Mouse (Mus musculus) midbrain, embryonic 13.5 days (tissue): ENCODE data around the gene Slc16a10. TPM values are rescaled to one million over a fixed set of nuclear protein-coding genes. Genes with fewer than 3 reads are reported as not detected.

Experiments used
- ATAC-seq: fragments of 200-750 bp; cut with Nextera tagmentation; 2 replicates; pipeline ENCODE4 v1.8.0; 2017; ENCODE audit warnings: mild to moderate bottlenecking, moderate TSS enrichment, moderate library complexity
- H3K27ac ChIP-seq: fragments of 300-500 bp; sonication (generic); 2 replicates; pipeline ENCODE4 v1.5.1; 2015; ENCODE audit warnings: inconsistent platforms, mild to moderate bottlenecking, moderate library complexity
- H3K27me3 ChIP-seq: fragments of 300-500 bp; sonication (generic); 2 replicates; pipeline ENCODE4 v1.6.1; 2015; ENCODE audit warnings: mild to moderate bottlenecking, inconsistent platforms
- H3K36me3 ChIP-seq: fragments of 300-500 bp; sonication (generic); 2 replicates; pipeline ENCODE4 v1.6.1; 2015; ENCODE audit warnings: mild to moderate bottlenecking, inconsistent platforms
- H3K4me1 ChIP-seq: fragments of 300-500 bp; sonication (generic); replicated peaks from 2 replicates; pipeline ENCODE4 v1.6.1; 2015; ENCODE audit warnings: inconsistent platforms
- H3K4me2 ChIP-seq: fragments of 300-500 bp; sonication (generic); replicated peaks from 2 replicates; pipeline ENCODE4 v1.6.1; 2015; ENCODE audit warnings: moderate library complexity, mild to moderate bottlenecking, inconsistent platforms
- H3K4me3 ChIP-seq: fragments of 300-500 bp; sonication (generic); replicated peaks from 2 replicates; pipeline ENCODE4 v1.5.1; 2015; ENCODE audit warnings: mild to moderate bottlenecking, inconsistent platforms
- H3K9ac ChIP-seq: fragments of 300-500 bp; sonication (generic); replicated peaks from 2 replicates; pipeline ENCODE4 v1.6.1; 2015; ENCODE audit warnings: mild to moderate bottlenecking, inconsistent platforms
- H3K9me3 ChIP-seq: fragments of 300-500 bp; sonication (generic); 2 replicates; pipeline ENCODE4 v1.6.1; 2016; ENCODE audit warnings: mild to moderate bottlenecking, inconsistent platforms
- WGBS: fragments of 180-500 bp; shearing (Covaris S2); methylation state at CpG from one replicate; pipeline ENCODE4 v1.1.7; 2015; 5-methylcytosine and 5-hydroxymethylcytosine counted together
- polyA plus RNA-seq: library from polyadenylated mRNA; unstranded; fragments of >200 nt; fragmentation: Nextera tagmentation; extraction: Ambion mirVana; gene quantifications from 2 replicates; pipeline ENCODE4 v1.2.1, GENCODE M21; 2015

The Slc16a10 gene
- 2.2 and 2.7 TPM in 2 replicates for polyA plus RNA-seq

DNA sequence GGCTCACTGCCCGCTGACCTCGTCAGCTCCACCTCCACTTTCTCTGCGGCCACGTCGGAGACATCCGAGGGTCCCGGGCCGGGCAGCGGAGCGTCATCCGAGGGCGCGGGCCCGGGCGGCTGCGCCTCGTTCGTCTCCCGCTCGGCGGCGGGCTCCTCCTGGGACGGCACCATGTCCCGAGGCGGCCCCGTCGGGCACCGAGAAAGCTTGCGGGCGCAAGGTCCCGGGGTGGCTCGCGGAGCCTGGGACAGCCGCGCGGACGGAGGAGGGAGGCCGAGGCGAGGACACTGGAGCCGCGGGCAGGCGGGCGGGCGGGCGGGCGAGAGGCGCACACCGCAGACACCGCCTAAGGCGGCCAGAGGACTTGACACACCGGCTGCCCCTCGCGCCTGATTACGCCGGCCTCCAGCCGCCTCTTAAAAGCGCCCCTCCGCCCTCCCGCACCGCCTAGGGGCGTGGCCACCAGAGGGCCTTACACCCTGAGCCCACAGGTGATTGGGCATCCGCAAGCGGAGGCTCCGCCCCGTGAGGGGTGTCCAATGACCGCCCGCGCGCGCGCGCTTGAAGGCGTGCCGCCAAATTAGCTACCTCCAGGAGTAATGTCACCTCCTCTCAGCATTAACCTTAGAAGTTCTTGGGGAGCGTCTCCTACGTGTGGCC, at the start of gene Slc16a10:
Gene Slc16a10, minus strand, starts transcription at position 395 of the 660 bp plus-strand sequence.
- H3K27me3 ChIP-seq, result peaks cover 12% of the 10 kb centered on the region; the same call in 1 of the 2 replicates
- H3K4me2 ChIP-seq, result peak within 1 kb of the TSS; percentile 76
- no peaks in the 10 kb centered on the region for H3K9me3 ChIP-seq
- peaks cover 8% of the 10 kb centered on the region for H3K4me1 ChIP-seq
- ATAC-seq, result peak; percentile 99
- H3K36me3 ChIP-seq, result no peaks in the 10 kb centered on the region
- peak within 1 kb of the TSS; percentile 71 for H3K9ac ChIP-seq
- H3K4me3 ChIP-seq, result peak within 1 kb of the TSS; percentile 64
- no peak within 1 kb of the TSS for H3K27ac ChIP-seq
- under 1% methylated on average over 61 of the region's 76 CpGs for WGBS

DNA sequence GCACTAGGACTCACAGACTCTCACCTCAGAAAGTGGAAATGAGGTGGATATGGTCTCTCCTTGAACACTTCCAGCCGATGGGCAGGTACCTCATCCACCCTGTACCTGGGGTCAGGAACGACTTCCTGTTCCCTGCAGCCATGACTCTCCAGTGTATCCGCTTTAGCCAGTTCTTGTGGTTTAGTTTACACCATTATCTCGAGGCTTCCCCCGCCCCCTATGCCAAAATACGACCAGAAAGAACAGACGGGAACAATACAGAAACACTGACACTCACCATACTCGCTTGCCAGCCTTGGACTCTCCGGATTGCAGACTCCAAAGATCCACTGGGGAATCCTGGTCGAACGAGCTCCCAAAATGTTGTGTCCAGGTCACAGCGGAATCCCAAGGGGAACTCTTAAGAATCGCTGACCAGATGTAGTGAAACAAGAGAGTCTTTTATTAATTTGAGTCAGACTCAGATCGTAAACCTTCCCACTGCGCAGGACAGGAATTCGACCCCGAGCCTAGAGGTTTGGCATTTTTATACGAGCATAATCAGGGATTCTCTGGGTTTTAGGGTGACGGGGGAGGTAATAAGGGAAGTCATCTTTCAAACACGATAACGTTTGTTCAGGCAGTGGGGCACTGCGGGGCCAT, 49.4 kb upstream of the Slc16a10 start:
- no peak for ATAC-seq
- H3K36me3 ChIP-seq, result no peaks in the 10 kb centered on the region
- H3K4me3 ChIP-seq, result no peak overlapping the region
- 71% methylated on average over 22 of the region's 22 CpGs for WGBS
- no peaks in the 10 kb centered on the region for H3K27me3 ChIP-seq
- H3K4me1 ChIP-seq, result no peaks in the 10 kb centered on the region
- no peak overlapping the region for H3K4me2 ChIP-seq
- no peak overlapping the region for H3K27ac ChIP-seq
- H3K9ac ChIP-seq, result no peak overlapping the region
- H3K9me3 ChIP-seq, result no peaks in the 10 kb centered on the region

DNA sequence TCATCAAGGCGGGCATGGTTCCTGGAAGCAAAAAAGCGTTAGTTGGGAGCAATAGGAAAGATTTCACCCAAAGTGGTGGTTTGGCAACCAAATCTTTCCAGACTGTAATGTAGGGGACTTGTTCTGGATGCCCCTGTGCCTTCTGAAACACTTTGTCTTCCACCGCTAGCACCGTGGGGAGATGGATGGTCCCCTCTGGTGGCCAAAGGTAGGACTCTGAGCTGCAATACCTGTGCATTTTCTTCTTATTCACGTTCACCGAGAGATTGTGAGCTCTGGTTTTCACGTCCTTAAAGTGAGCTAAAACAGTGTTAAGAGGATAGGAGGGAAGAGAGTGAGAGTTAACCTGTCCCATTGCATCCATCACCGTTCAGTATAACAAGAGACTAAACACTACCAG, 48.8 kb upstream of the Slc16a10 start:
- Histone ChIP-seq H3K27me3 (no peaks in the 10 kb centered on the region), H3K4me1 (no peaks in the 10 kb centered on the region), H3K36me3 (no peaks in the 10 kb centered on the region), H3K9ac (no peak overlapping the region), H3K27ac (no peak overlapping the region), H3K4me2 (no peak overlapping the region), H3K4me3 (no peak overlapping the region), H3K9me3 (no peaks in the 10 kb centered on the region)
- 89% methylated on average over 8 of the region's 8 CpGs for WGBS
- ATAC-seq, result no peak

DNA sequence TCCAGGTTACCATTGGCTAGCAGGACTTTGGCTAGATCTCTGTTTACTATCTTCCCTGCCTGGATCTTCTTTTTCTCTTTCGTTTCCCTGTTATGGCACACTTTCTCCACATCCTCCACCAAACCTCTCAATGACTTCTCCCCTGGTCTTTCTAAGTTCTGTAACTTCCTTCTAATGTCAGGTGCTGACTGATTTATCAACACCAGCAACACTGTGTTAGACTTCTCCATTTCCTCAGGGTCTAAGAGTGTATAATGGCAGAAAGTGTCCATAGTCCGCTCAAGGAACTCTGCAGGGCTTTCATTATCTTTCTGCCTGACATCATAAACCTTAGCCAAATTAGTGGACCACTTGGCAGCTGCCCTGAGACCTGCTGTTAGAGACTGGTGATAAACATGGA, 47.6 kb upstream of the Slc16a10 start:
- Histone ChIP-seq H3K27me3 (no peaks in the 10 kb centered on the region), H3K4me2 (no peak overlapping the region), H3K9ac (no peak overlapping the region), H3K27ac (no peak overlapping the region), H3K4me1 (no peaks in the 10 kb centered on the region), H3K36me3 (no peaks in the 10 kb centered on the region), H3K4me3 (no peak overlapping the region), H3K9me3 (no peaks in the 10 kb centered on the region)
- no peak for ATAC-seq
- 100% methylated on average over 2 of the region's 2 CpGs for WGBS

DNA sequence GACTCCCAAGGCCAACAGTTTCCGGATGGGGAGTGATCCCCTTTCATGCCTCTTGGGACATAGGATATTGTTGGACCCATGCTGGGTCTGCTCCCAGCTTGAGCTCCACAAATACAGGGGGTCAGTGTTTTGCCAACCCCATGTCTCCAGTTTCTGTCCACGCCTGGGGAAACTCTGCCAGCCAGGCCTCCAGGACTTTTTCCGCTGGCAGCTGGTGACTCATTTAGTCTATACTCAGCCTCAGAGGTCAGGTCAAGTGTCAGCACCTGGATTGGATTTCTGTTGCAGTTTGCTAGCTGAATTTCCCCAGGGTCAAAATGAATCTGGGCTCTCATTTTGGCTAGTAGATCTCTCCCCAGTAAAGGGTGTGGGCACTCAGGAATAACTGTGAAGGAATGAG, 46.8 kb upstream of the Slc16a10 start:
- WGBS, result 77% methylated on average over 3 of the region's 3 CpGs
- Histone ChIP-seq H3K9me3 (no peaks in the 10 kb centered on the region), H3K4me2 (no peak overlapping the region), H3K36me3 (no peaks in the 10 kb centered on the region), H3K27ac (no peak overlapping the region), H3K9ac (no peak overlapping the region), H3K4me3 (no peak overlapping the region), H3K4me1 (no peaks in the 10 kb centered on the region), H3K27me3 (no peaks in the 10 kb centered on the region)
- ATAC-seq, result no peak

DNA sequence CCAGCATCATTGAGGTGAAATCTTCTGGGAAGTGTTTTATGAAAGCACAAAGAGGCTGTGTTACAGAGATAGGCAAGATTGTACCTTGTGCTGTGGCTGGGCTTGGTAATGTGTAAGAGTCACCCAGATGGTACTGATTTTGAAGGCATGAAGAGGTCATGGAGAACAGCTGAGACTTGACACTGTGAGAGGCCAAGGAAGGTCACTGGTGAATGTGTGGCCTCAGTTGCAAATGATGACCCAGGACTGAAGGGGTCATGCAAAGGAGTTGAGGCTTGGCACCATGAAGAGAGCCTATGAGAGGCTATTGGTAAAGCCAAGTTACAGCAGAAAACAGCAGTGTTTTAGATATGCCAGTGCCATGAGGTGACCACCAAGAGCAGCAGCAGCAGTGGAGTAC, 43.9 kb upstream of the Slc16a10 start:
- H3K4me2 ChIP-seq, result no peak overlapping the region
- H3K9ac ChIP-seq, result no peak overlapping the region
- H3K4me1 ChIP-seq, result no peaks in the 10 kb centered on the region
- no peak overlapping the region for H3K4me3 ChIP-seq
- no peaks in the 10 kb centered on the region for H3K27me3 ChIP-seq
- no peaks in the 10 kb centered on the region for H3K9me3 ChIP-seq
- H3K27ac ChIP-seq, result no peak overlapping the region
- ATAC-seq, result no peak
- H3K36me3 ChIP-seq, result no peaks in the 10 kb centered on the region

DNA sequence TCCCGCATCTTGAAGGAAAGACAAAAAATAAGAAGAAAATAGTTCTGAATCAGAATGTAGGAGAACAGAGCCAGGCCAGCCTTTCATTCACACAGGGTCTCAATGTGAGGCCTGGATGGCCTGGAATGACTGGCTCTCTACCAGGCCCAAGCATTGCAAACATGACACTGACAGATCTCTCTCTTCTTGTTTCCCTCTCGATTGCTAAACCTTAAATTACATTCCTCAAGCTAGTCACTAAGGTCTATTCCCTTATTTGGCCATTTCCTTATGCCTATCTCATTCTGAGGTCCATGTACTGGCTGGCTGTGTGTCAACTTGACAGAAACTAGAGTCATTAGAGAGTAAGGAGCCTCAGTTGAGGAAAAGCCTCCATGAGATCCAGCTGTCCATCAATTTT, 38.0 kb upstream of the Slc16a10 start:
- H3K4me2 ChIP-seq, result no peak overlapping the region

DNA sequence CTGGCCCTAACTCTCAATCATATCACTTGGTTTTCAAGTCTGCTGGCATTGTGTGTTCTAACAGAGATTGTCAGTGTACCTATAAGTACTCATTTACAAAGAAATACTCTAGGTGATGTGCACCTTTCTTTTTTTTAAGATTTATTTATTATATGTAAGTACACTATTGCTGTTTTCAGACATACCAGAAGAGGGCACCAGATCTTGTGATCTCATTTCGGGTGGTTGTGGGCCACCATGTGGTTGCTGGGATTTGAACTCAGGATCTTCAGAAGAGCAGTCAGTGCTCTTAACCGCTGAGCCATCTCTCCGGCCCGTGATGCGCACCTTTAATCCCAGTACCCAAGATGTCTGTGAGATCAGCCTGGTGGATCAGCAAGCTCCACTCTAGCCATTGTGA, 37.1 kb upstream of the Slc16a10 start:
- Histone ChIP-seq H3K9ac (no peak overlapping the region), H3K4me3 (no peak overlapping the region), H3K9me3 (no peaks in the 10 kb centered on the region), H3K4me2 (no peak overlapping the region), H3K36me3 (no peaks in the 10 kb centered on the region), H3K4me1 (no peaks in the 10 kb centered on the region), H3K27me3 (no peaks in the 10 kb centered on the region), H3K27ac (no peak overlapping the region)
- ATAC-seq, result no peak
- 97% methylated on average over 5 of the region's 5 CpGs for WGBS

More for the DNA sequence above, 38.0 kb upstream of the Slc16a10 start:
- no peaks in the 10 kb centered on the region for H3K36me3 ChIP-seq
- H3K9me3 ChIP-seq, result no peaks in the 10 kb centered on the region
- no peak overlapping the region for H3K4me3 ChIP-seq
- no peak overlapping the region for H3K9ac ChIP-seq
- H3K27me3 ChIP-seq, result no peaks in the 10 kb centered on the region
- no peaks in the 10 kb centered on the region for H3K4me1 ChIP-seq
- no peak overlapping the region for H3K27ac ChIP-seq
- WGBS, result 88% methylated on average over 2 of the region's 2 CpGs
- ATAC-seq, result no peak

DNA sequence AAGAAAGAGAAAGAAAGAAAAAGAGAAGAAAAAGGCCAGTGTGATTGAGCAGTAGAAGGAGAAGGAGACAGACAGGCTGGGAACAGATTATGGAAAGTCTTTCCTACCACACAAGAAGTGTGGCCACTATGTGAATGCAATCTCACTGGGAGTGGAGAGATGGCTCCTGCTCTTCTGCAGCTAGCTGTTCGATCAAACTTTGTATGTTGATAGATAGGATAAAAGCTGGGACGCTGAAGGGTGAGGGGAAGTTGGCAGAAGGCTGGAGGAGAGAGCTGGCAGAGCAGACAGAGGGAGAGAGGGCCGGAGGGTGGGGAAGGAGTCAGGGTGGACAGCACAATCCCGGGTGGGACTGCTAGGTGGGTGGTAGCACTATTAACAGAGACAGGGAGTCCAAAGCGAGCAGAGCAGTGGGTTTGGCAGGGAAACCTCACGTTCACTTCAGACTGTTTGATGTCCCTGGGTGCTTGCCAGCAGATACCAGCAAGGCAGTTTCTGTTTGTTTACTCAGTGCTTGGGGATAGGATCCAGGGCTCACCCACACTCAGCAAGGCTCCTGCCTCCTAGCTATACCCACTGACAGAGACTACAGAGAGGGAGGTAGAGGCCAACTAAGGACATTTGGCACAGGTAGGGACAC, 35.4 kb upstream of the Slc16a10 start:
- no peaks in the 10 kb centered on the region for H3K27me3 ChIP-seq
- 70% methylated on average over 6 of the region's 6 CpGs for WGBS
- H3K27ac ChIP-seq, result no peak overlapping the region
- no peak overlapping the region for H3K9ac ChIP-seq
- ATAC-seq, result no peak
- no peaks in the 10 kb centered on the region for H3K4me1 ChIP-seq
- H3K4me3 ChIP-seq, result no peak overlapping the region
- H3K9me3 ChIP-seq, result no peaks in the 10 kb centered on the region
- no peaks in the 10 kb centered on the region for H3K36me3 ChIP-seq
- H3K4me2 ChIP-seq, result no peak overlapping the region

DNA sequence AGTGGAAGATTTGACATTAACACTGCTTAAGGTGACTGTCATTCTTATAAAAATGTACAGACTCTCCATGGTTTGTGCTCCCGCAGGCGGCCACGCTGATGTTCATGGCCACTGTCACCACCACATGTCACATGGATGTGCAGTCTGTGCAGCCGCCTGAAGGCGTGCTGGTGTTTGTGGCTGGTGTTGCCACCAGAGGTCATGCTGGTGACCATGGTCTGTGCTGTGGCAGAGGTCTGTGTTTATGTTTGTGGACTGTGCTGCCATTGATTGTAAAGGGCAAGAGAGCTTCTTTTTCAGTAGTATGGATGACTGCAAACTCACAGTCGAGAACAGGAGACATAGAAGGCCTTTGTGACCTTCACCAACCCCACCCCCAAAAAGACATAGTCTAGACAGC, 30.1 kb upstream of the Slc16a10 start:
- H3K4me1 ChIP-seq, result no peaks in the 10 kb centered on the region
- no peaks in the 10 kb centered on the region for H3K36me3 ChIP-seq
- ATAC-seq, result no peak
- no peak overlapping the region for H3K9ac ChIP-seq
- H3K4me2 ChIP-seq, result no peak overlapping the region
- no peaks in the 10 kb centered on the region for H3K27me3 ChIP-seq
- H3K4me3 ChIP-seq, result no peak overlapping the region
- H3K9me3 ChIP-seq, result no peaks in the 10 kb centered on the region
- 95% methylated on average over 6 of the region's 6 CpGs for WGBS
- no peak overlapping the region for H3K27ac ChIP-seq

DNA sequence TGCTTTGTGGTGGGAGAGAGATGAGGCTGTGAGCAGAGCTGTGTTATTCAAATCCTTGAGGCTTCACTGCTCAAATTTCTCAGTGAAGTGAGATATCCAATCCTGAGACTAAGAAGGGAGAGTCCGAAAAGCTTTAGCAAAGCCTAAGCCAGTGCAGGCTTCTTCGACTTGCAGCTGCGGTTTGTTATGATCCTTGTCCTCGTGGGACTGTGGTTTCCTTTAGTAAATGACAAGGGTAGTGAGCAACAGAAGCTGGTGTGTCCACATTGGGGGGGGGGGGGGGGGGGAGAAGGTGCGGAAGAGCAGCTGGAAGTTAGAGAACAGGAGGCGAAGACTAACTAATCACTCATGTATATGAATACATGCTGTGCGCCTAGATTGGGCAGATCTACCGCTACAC, 29.2 kb upstream of the Slc16a10 start:
- H3K9ac ChIP-seq, result no peak overlapping the region
- no peak for ATAC-seq
- no peak overlapping the region for H3K4me2 ChIP-seq
- no peak overlapping the region for H3K4me3 ChIP-seq
- H3K9me3 ChIP-seq, result no peaks in the 10 kb centered on the region
- WGBS, result 79% methylated on average over 7 of the region's 8 CpGs
- no peaks in the 10 kb centered on the region for H3K4me1 ChIP-seq
- no peak overlapping the region for H3K27ac ChIP-seq
- no peaks in the 10 kb centered on the region for H3K27me3 ChIP-seq
- no peaks in the 10 kb centered on the region for H3K36me3 ChIP-seq

DNA sequence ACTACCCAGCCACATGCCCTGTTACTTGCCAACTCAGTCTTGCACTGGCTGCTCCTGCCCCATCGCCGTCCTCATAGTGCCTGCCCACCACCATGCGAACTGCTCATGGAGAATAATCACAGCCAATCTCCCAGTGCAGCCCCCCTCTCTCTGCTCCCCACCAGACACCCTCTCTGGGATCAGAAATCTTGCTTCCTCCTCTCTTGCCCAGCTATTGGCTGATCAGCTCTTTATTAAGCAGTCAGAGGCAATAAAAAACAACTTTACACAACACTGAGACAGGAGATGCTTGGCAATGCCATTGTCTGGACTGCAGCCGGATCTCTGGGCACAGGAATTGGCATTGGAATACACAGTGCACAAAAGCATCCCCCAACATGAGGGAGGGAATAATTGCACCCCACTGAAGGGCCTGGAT, 28.1 kb upstream of the Slc16a10 start:
- no peak overlapping the region for H3K4me3 ChIP-seq
- WGBS, result 90% methylated on average over 4 of the region's 4 CpGs
- H3K36me3 ChIP-seq, result no peaks in the 10 kb centered on the region
- ATAC-seq, result no peak
- no peaks in the 10 kb centered on the region for H3K27me3 ChIP-seq
- no peak overlapping the region for H3K9ac ChIP-seq
- H3K27ac ChIP-seq, result no peak overlapping the region
- H3K4me2 ChIP-seq, result no peak overlapping the region
- no peaks in the 10 kb centered on the region for H3K4me1 ChIP-seq
- no peaks in the 10 kb centered on the region for H3K9me3 ChIP-seq
